Mouse (Mus musculus): ENCODE measurements around the gene Mmp28. TPM values are rescaled to one million over a fixed set of nuclear protein-coding genes. Genes with fewer than 3 reads are reported as not detected.

Mmp28 gene
- polyA plus RNA-seq, 1 experiment from 2014 or later, result 1.6 TPM

- peaks cover 70% of the 10 kb centered on the region for H3K27me3 ChIP-seq (ENCODE audit: low read depth, poor library complexity, severe bottlenecking)
- H3K36me3 ChIP-seq, result no peaks in the 10 kb centered on the region
- no peaks in the 10 kb centered on the region for H3K9me3 ChIP-seq (replicated peaks)
- no peak overlapping the region for H3K27ac ChIP-seq (replicated peaks)
- H3K4me1 ChIP-seq, result peaks cover 7% of the 10 kb centered on the region
- no peak for DNase-seq (ENCODE audit: low spot score)
- 88% methylated on average over 7 of the region's 7 CpGs for WGBS
- no peak overlapping the region for H3K4me3 ChIP-seq
Measured at GRCm38 (mm10) chr11:83417708-83418107, 45.2 kb downstream of the Mmp28 start.

DNA sequence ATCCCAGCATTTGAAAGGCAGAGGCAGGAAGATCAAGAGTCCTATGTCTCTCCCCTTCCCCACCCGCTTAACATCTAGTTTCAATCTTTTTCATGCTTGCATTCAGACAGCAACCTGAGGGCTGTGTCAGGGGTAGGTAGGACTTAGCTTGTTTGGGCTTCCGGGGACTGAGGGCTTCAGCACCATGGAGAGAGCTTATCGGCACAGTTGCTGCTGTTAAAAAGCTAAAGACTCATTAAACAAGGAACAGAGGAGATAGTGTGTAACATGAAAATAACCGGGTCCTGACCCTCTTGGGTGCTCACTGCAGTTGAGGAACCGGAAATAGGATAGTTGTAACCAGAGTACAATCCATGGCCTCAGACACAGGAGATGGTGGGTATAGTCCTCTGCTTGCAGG, 45.8 kb downstream of the Mmp28 start:
- peak; percentile 45 for DNase-seq (ENCODE audit: low spot score)
- Histone ChIP-seq H3K4me1 (peaks cover 7% of the 10 kb centered on the region), H3K27me3 (ENCODE audit: low read depth, poor library complexity, severe bottlenecking) (peaks cover 68% of the 10 kb centered on the region), H3K27ac (replicated peaks) (no peak overlapping the region), H3K36me3 (no peaks in the 10 kb centered on the region), H3K9me3 (replicated peaks) (no peaks in the 10 kb centered on the region), H3K4me3 (no peak overlapping the region)
- 16% methylated on average over 5 of the region's 5 CpGs for WGBS

GRCm38 (mm10) chr11:83410510-83410909, 52.4 kb downstream of the Mmp28 start:
- Histone ChIP-seq H3K9me3 (replicated peaks) (no peaks in the 10 kb centered on the region), H3K27ac (replicated peaks) (no peak overlapping the region), H3K4me1 (peaks cover 29% of the 10 kb centered on the region), H3K27me3 (ENCODE audit: low read depth, poor library complexity, severe bottlenecking) (peaks cover 39% of the 10 kb centered on the region), H3K36me3 (no peaks in the 10 kb centered on the region), H3K4me3 (peak overlapping the region; percentile 91)
- DNase-seq (ENCODE audit: low spot score), result no peak
- 31% methylated on average over 6 of the region's 6 CpGs for WGBS

- whole genome bisulfite sequencing, result under 1% methylated on average over 37 of the region's 40 CpGs
- Histone ChIP-seq H3K27ac (replicated peaks) (peak overlapping the region; percentile 91), H3K36me3 (no peaks in the 10 kb centered on the region), H3K9me3 (replicated peaks) (no peaks in the 10 kb centered on the region), H3K4me1 (peaks cover 29% of the 10 kb centered on the region), H3K27me3 (ENCODE audit: low read depth, poor library complexity, severe bottlenecking) (peaks cover 39% of the 10 kb centered on the region), H3K4me3 (peak overlapping the region; percentile 91)
- peak; percentile 47 for DNase-seq (ENCODE audit: low spot score)
Measured at GRCm38 (mm10) chr11:83409792-83410291, 53.0 kb downstream of the Mmp28 start.

DNA sequence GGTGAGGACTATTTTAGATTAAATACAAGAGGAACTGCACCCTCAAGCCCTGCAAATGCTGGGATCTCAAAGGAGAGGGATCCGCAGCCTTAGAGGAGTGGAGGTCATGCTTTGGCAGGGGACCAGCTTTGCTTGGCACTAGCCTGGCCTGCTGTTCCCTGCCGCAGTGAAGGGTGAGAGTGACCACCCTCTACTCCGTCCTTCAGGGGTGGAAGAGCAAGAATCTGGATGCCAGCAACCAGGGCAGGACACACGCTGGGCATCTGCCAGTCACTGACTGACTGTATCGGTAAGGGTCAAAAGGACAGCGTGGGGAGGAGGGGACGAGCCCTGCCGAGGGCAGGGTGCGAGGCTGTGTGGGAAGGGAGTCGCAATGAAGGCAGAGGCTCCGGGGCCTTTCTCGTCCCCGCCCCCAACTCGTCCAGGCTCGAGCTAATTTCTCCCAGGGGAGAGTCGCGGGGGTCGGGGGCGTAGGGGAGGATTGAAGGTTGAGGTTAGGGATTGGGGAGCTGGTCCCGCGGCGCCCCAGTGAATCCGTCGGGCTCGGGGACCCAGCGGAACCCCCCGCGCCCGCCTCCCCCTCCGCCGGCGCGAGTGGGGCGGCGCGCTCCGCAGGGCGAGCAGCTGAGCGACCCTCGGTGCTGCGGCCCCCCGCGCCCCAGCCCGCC, 53.6 kb downstream of the Mmp28 start, which contains the start of gene Rasl10b:
TSS of gene Rasl10b (plus strand) at position 51 of the 668 bp plus-strand sequence.
- H3K27me3 ChIP-seq (ENCODE audit: low read depth, poor library complexity, severe bottlenecking), result peaks cover 39% of the 10 kb centered on the region

GRCm38 (mm10) chr11:83408242-83408641, 54.6 kb downstream of the Mmp28 start:
- Histone ChIP-seq H3K27ac (replicated peaks) (no peak overlapping the region), H3K4me3 (no peak overlapping the region), H3K9me3 (replicated peaks) (no peaks in the 10 kb centered on the region), H3K36me3 (peaks cover 15% of the 10 kb centered on the region), H3K4me1 (peaks cover 29% of the 10 kb centered on the region), H3K27me3 (ENCODE audit: low read depth, poor library complexity, severe bottlenecking) (peaks cover 37% of the 10 kb centered on the region)
- 51% methylated on average over 8 of the region's 8 CpGs for WGBS
- DNase-seq (ENCODE audit: low spot score), result no peak

More for the DNA sequence above, 53.6 kb downstream of the Mmp28 start, which contains the start of gene Rasl10b:
- peak within 1 kb of the TSS; percentile 91 for H3K4me3 ChIP-seq
- no peaks in the 10 kb centered on the region for H3K9me3 ChIP-seq (replicated peaks)
- DNase-seq (ENCODE audit: low spot score), result peak; percentile 55
- WGBS, result 2% methylated on average over 41 of the region's 44 CpGs
- H3K4me1 ChIP-seq, result peaks cover 29% of the 10 kb centered on the region
- H3K27ac ChIP-seq (replicated peaks), result peak within 1 kb of the TSS; percentile 91
- H3K36me3 ChIP-seq, result peaks cover 5% of the 10 kb centered on the region

- Histone ChIP-seq H3K4me3 (no peak overlapping the region), H3K27me3 (ENCODE audit: low read depth, poor library complexity, severe bottlenecking) (peaks cover 25% of the 10 kb centered on the region), H3K36me3 (peaks cover 31% of the 10 kb centered on the region), H3K27ac (replicated peaks) (no peak overlapping the region), H3K4me1 (peaks cover 29% of the 10 kb centered on the region), H3K9me3 (replicated peaks) (no peaks in the 10 kb centered on the region)
- WGBS, result 73% methylated on average over 3 of the region's 3 CpGs
- no peak for DNase-seq (ENCODE audit: low spot score)
Measured at GRCm38 (mm10) chr11:83406391-83406790, 56.5 kb downstream of the Mmp28 start.

GRCm38 (mm10) chr11:83403787-83404186, 59.1 kb downstream of the Mmp28 start:
- no peak for DNase-seq (ENCODE audit: low spot score)
- Histone ChIP-seq H3K9me3 (replicated peaks) (no peaks in the 10 kb centered on the region), H3K27me3 (ENCODE audit: low read depth, poor library complexity, severe bottlenecking) (peaks cover 11% of the 10 kb centered on the region), H3K4me3 (no peak overlapping the region), H3K27ac (replicated peaks) (no peak overlapping the region), H3K4me1 (peaks cover 10% of the 10 kb centered on the region; the same call in 1 of the 2 replicates), H3K36me3 (peaks cover 48% of the 10 kb centered on the region)
- WGBS, result 84% methylated on average over 7 of the region's 7 CpGs

DNA sequence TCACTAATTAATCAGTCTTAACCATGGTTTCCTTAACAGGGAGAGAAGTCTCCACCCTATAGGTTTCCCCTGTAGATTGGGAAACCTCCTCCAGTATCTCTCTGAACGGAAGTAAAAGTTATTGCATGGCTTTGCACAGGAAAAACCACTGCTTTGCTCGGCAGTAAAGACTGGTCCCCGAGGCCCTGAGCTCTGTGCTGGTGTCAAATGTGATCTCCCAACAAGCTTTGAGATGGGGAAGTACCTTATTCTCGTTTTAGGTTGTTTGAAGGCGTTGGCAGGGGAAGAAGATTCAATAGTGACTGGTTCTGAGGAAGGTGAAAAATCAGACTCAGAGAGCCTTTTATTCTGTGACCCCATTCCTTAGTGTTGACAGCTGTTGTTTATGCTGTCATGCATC, 64.1 kb downstream of the Mmp28 start:
- H3K27me3 ChIP-seq (ENCODE audit: low read depth, poor library complexity, severe bottlenecking), result no peaks in the 10 kb centered on the region
- WGBS, result 87% methylated on average over 5 of the region's 5 CpGs
- H3K4me3 ChIP-seq, result no peak overlapping the region
- DNase-seq (ENCODE audit: low spot score), result no peak
- H3K4me1 ChIP-seq, result peaks cover 12% of the 10 kb centered on the region
- no peaks in the 10 kb centered on the region for H3K9me3 ChIP-seq (replicated peaks)
- no peak overlapping the region for H3K27ac ChIP-seq (replicated peaks)
- H3K36me3 ChIP-seq, result peaks cover 72% of the 10 kb centered on the region

DNA sequence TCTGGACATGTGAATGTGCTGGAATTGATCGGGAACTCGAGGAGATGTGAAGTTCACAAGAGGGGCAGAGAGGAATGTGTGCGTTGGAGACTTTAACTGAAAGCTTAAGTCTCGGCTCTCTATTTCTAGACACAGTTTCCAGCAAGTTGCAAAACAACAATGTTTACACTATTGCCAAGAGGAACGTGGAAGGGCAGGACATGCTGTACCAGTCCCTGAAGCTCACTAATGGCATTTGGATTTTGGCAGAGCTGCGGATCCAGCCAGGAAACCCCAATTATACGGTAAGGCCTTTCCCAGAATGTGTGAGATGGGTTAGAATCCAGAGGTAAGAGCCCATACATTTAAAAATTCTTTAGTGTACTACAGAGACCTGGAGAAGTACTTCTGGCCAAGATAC, 65.2 kb downstream of the Mmp28 start:
- no peak overlapping the region for H3K4me3 ChIP-seq
- no peak for DNase-seq (ENCODE audit: low spot score)
- peaks cover 72% of the 10 kb centered on the region for H3K36me3 ChIP-seq
- H3K9me3 ChIP-seq (replicated peaks), result no peaks in the 10 kb centered on the region
- WGBS, result 90% methylated on average over 7 of the region's 7 CpGs
- H3K27ac ChIP-seq (replicated peaks), result no peak overlapping the region
- peaks cover 12% of the 10 kb centered on the region for H3K4me1 ChIP-seq
- no peaks in the 10 kb centered on the region for H3K27me3 ChIP-seq (ENCODE audit: low read depth, poor library complexity, severe bottlenecking)

DNA sequence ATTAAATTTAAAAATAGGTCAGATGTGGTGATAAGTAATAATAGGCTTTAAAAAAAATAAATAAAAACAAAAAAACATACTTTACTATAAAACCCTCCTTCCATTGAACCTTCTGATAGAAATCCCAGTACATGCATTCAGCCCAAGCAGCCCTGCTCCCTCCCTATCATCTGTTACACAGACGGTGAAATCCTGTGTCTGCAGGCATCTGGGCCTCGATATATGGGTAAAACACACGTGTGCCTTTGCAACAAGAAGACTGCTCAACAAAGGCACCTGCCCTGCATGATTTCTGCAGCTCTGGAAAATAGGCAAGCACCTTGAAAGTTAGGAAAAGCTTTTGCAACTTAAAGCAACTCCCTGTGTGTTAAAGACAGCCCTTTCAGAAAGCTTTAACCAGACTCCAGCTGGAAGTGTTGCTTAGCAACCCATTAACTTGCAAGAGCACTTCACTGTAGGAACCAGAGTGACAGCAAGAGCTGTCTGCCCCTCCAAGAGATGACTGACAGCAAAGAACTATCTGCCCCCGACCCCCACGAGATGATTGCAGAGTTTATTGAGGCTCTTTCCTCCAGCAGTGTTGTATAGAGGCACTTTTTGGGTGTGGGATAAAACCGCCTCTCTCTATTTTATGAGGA, 68.0 kb downstream of the Mmp28 start:
- DNase-seq (ENCODE audit: low spot score), result no peak
- H3K4me3 ChIP-seq, result no peak overlapping the region
- peaks cover 12% of the 10 kb centered on the region for H3K4me1 ChIP-seq
- no peaks in the 10 kb centered on the region for H3K27me3 ChIP-seq (ENCODE audit: low read depth, poor library complexity, severe bottlenecking)
- no peaks in the 10 kb centered on the region for H3K9me3 ChIP-seq (replicated peaks)
- H3K36me3 ChIP-seq, result peaks cover 80% of the 10 kb centered on the region
- WGBS, result 33% methylated on average over 6 of the region's 6 CpGs
- no peak overlapping the region for H3K27ac ChIP-seq (replicated peaks)

- WGBS, result 89% methylated on average over 4 of the region's 4 CpGs
- H3K9me3 ChIP-seq (replicated peaks), result no peaks in the 10 kb centered on the region
- no peaks in the 10 kb centered on the region for H3K27me3 ChIP-seq (ENCODE audit: low read depth, poor library complexity, severe bottlenecking)
- H3K27ac ChIP-seq (replicated peaks), result no peak overlapping the region
- no peak for DNase-seq (ENCODE audit: low spot score)
- no peak overlapping the region for H3K4me3 ChIP-seq
- H3K36me3 ChIP-seq, result peaks cover 79% of the 10 kb centered on the region
- H3K4me1 ChIP-seq, result peaks cover 12% of the 10 kb centered on the region
Measured at GRCm38 (mm10) chr11:83393062-83393461, 69.8 kb downstream of the Mmp28 start.
